Mouse (Mus musculus) Patski (cell line): ENCODE results near the gene Asic2. TPM values are rescaled to one million over a fixed set of nuclear protein-coding genes. Genes with fewer than 3 reads are reported as not detected.

Experiments
- ATAC-seq: fragments of 100-300 bp; one replicate; pipeline ENCODE4 v1.8.0; 2021
- CTCF ChIA-PET: fragments of 350-600 bp; sonication (Branson Sonifier 250); formaldehyde crosslinking; loops from one replicate; lab custom pipeline; 2022; ENCODE audit warnings: inconsistent platforms; lab: Charles Lee
- POLR2A ChIA-PET: fragments of 350-600 bp; sonication (Branson Sonifier 250); formaldehyde crosslinking; loops from one replicate; lab custom pipeline; 2022; ENCODE audit warnings: antibody characterized with exemption, inconsistent platforms; lab: Charles Lee
- DNase-seq: peaks from one replicate; pipeline ENCODE4 v3.0.0-alpha.2; 2011; ENCODE audit warnings: low read depth, low spot score
- H3K27me3 ChIP-seq: fragments of 371-371 bp; one replicate; pipeline ENCODE4 v1.5.1; 2021
- CTCF ChIP-seq: fragments of 100-300 bp; IDR thresholded peaks from one replicate; pipeline ENCODE4 v1.5.1; 2021
- in situ Hi-C: fragments of 300-500 bp; cut with MboI; formaldehyde crosslinking; loops from 3 replicates; pipeline ENCODE4 v1.11.1; 2018; ENCODE audit warnings: low pct_unique_long_range_greater_than_20kb, mixed read lengths
- polyA plus RNA-seq: library from polyadenylated mRNA; unstranded; gene quantifications from one replicate; pipeline ENCODE4 v1.2.3, GENCODE M21; 2021

Gene Asic2
- polyA plus RNA-seq, 1 experiment from 2014 or later: 0.04 TPM

DNA sequence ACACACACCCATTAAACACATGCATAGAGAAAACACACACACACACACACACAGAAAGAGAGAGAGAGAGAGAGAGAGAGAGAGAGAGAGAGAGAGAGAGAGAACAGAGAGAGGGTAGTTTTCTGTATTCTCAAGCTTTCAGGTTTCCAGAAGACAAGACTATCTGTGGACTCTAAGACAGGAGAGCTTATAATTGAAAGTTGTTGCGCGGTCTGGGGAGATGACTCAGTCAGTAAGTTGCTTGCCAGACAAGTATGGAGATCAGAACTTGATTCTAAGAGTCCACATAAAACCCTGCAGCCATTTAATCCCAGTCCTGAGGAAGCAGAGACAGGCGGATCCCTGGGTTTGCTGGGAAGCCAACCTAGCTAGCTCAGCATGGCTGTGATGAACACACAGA is 30.4 kb upstream of the Asic2 start:
- ATAC-seq: no peak
- in situ Hi-C loops: loop anchor here (5.0 kb wide), 2 partner anchors 49 to 179 kb away; partner anchors contain the start of gene Ccl7
- no peak for TF ChIP-seq CTCF
- no peak for DNase-seq
- CTCF ChIA-PET: interaction anchor here (0.6 to 8.2 kb wide), 5 partner anchors 32 to 178 kb away, joined by 3 to 156 read pairs (median 3); partner anchors contain the start of gene Ccl7
- POLR2A ChIA-PET: no interaction called here
- no peaks in the 10 kb centered on the region for H3K27me3 ChIP-seq

DNA sequence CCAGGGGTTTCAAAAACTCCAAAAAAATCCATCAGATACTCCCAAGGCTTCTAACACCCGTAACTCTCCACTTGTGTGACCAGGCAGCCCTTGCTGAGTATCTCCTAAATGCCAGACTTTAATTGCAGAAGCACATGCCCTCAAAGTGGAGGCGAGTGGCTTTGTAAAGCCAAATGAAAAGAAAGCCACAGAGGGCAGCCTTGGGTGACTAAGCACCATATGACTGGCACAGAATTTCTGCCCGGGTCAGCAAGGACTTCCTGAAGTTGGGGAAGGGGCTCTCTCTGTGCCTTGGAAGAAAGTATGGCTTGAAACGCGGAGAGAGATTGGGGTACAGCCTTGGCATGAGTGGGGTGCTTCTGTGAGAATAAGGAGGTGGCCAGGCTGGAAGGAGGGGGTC is 28.8 kb upstream of the Asic2 start:
- ATAC-seq (no peak), DNase-seq (no peak)
- TF ChIP-seq CTCF: no peak
- H3K27me3 ChIP-seq: no peaks in the 10 kb centered on the region
- in situ Hi-C loops: loop anchor here (5.0 kb wide), 2 partner anchors 50 to 180 kb away; partner anchors contain the start of gene Ccl7
- CTCF ChIA-PET: interaction anchor here (0.6 to 8.2 kb wide), 18 partner anchors 8 to 207 kb away, joined by 3 to 156 read pairs (median 4); partner anchors contain the start of genes Ccl2, Ccl7 and Gm17268
- POLR2A ChIA-PET: interaction anchor here (0.6 to 0.9 kb wide), 2 partner anchors 23 to 34 kb away, joined by 3 to 5 read pairs; no protein-coding TSS in a partner anchor

DNA sequence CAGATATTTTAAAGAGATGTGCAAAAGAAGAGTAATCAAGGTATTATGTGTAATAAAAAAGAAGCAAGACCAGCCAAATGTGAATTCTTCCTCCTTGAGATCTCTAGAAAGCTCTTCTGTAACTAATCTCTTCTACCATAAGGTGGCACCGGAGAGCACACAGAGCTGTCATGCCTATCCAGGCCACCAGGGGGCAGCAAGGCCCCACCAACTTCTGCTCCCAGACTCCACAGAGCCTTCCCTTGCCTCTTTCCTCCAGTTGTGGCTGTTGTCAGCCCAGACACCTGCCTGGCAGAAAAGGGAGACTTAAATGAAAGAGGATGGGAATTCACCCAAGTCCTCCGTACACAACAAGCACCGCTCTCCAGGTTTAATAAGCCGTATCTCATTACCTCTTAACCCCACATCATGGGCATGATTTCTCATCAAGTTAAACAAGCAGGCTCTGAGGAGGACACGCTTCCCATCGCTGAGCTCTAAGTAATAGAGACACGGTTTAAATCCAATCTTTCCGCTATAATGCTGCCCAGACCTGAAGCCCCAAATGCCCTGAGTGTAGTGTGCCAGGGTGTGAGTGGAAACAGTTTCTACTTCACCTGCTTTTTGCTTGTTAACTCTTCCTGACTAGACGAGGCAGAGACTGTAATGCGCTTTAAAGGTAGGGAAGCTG is 28.1 kb upstream of the Asic2 start:
- DNase-seq: no peak
- H3K27me3 ChIP-seq: no peaks in the 10 kb centered on the region
- peak; percentile 100 for TF ChIP-seq CTCF
- ATAC-seq: peak; percentile 49
- in situ Hi-C loops: loop anchor here (5.0 kb wide), 2 partner anchors 51 to 181 kb away; partner anchors contain the start of gene Ccl7
- POLR2A ChIA-PET: interaction anchor here (0.6 to 1.0 kb wide), 3 partner anchors 10 to 35 kb away, joined by 3 to 5 read pairs (median 3); no protein-coding TSS in a partner anchor
- CTCF ChIA-PET: interaction anchor here (0.6 to 8.2 kb wide), 27 partner anchors 9 to 208 kb away, joined by 3 to 156 read pairs (median 4); partner anchors contain the start of genes Ccl2, Ccl7 and Gm17268

DNA sequence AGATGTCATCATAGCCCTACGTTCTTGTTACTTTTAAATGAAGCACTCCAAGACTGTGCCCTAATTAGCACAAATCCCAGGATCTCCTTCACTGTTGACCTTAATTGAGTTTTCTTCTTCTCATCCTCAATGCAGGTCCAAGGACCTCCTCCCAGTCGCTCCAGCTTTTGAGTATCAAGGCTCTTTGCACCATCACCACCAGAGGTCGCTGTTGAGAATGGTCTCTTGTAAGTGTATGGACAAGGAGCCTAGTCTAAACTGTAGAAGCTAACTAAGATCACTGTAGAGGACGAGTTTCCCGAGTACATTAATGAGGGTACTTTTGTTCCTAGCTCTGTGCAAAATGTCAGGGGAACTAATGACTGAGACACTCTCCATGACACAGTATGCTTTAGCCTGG is 14.9 kb upstream of the Asic2 start:
- TF ChIP-seq CTCF: peak; percentile 76
- POLR2A ChIA-PET: no interaction called here
- peaks cover 3% of the 10 kb centered on the region for H3K27me3 ChIP-seq
- DNase-seq (no peak), ATAC-seq (no peak)
- in situ Hi-C loops: loop anchor here (10.0 kb wide), 1 partner anchor 348 kb away; no protein-coding TSS in a partner anchor
- CTCF ChIA-PET: interaction anchor here (0.8 to 5.7 kb wide), 9 partner anchors 12 to 198 kb away, joined by 3 to 54 read pairs (median 3); partner anchors contain the start of gene Ccl2

DNA sequence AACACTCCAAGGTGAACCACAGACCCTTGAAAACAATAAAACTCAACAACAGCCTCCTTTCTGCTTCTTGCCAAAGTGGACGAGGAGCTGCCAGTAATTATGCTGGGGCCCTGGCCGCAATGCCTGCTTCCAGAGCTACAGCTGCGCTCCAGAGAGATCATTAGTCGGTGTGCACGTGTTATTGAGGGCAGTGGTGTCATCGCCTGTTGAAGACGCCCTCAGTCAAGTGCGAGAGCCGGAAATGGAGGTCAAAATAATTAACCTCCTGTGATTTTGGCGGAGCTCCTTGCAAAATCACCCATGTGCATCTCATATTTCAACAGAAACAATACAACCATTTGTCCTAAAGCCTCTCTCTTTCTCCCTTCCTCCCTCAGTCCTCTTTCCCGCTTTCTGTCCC is 13.9 kb upstream of the Asic2 start:
- no peak for TF ChIP-seq CTCF
- peaks cover 4% of the 10 kb centered on the region for H3K27me3 ChIP-seq
- DNase-seq (no peak), ATAC-seq (no peak)
- POLR2A ChIA-PET: no interaction called here
- in situ Hi-C loops: loop anchor here (10.0 kb wide), 1 partner anchor 347 kb away; no protein-coding TSS in a partner anchor
- CTCF ChIA-PET: interaction anchor here (1.0 to 5.7 kb wide), 7 partner anchors 12 to 199 kb away, joined by 3 to 54 read pairs (median 4); partner anchors contain the start of gene Ccl2

DNA sequence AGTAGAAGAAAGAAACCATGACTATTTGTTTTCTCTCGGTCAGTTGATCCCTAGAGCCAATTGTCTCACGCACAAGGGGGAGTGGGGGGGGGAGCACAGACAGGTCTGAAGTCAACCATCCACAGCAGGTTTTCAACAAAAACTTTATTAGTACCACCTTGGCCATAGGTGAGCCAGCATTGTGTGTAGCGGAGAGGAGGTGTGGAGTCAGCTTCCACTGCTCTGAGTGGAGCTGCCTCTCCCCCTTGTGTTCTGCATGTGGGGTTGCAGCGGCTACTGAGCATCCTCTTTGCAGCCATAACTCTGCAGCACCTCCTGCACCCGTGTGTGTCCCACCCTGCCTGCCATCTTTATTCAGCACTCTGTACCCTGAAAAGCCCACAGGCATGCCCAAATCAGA is 6.3 kb upstream of the Asic2 start:
- in situ Hi-C loops: no loop called here
- TF ChIP-seq CTCF: no peak
- no peak for ATAC-seq
- DNase-seq: no peak
- POLR2A ChIA-PET: interaction anchor here (0.7 kb wide), 1 partner anchor 11 kb away, joined by 3 read pairs; no protein-coding TSS in a partner anchor
- CTCF ChIA-PET: interaction anchor here (1.0 to 2.3 kb wide), 2 partner anchors 22 to 203 kb away, joined by 3 to 7 read pairs; no protein-coding TSS in a partner anchor
- peaks cover 41% of the 10 kb centered on the region for H3K27me3 ChIP-seq

DNA sequence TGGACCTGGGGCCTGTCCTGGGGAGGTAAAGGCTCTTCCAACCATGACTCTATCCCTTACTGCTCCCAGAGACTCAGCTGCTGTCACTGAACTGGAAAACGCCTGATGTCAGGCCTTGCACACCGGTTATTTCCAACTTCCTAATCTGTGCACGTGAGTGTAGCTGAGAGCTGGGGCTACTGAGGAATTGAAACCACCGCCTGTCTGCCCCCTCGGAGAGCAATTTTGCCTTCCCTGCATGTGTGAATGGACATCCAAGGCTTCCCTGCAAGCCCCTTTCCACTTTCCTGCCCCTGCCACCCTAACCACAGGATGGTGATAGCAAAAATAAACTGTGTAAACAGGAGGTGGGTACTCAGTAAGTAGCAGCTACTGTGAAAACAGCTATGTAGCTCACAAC is 5.4 kb upstream of the Asic2 start:
- DNase-seq (no peak), ATAC-seq (no peak)
- ChIA-PET POLR2A (no interaction called here), CTCF (interaction anchor here (2.3 kb wide), 1 partner anchor 204 kb away, joined by 7 read pairs; no protein-coding TSS in a partner anchor)
- H3K27me3 ChIP-seq: peaks cover 46% of the 10 kb centered on the region
- no peak for TF ChIP-seq CTCF
- in situ Hi-C loops: no loop called here

DNA sequence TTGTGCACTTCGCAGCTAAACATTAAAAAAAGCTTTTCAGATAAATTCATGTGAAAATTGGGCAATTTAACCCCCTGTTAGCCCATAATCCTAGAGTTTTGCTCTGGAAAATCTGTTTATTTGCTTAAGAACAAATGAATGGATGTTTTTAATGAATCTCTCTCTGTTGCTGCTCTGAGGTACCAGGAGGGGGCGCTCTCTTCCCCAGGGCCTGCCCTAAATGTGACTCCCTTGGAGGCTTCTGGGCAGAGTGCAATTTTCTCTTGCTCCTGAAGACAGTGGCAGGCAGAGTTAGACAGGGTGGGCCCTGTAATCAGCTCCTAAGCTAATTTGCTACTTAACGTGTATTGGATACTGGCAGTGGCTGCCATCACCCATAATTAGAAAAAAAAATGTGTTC is 3.8 kb upstream of the Asic2 start:
- in situ Hi-C loops: no loop called here
- peaks cover 57% of the 10 kb centered on the region for H3K27me3 ChIP-seq
- DNase-seq (no peak), ATAC-seq (no peak)
- peak; percentile 71 for TF ChIP-seq CTCF
- POLR2A ChIA-PET: no interaction called here
- CTCF ChIA-PET: interaction anchor here (1.0 kb wide), 1 partner anchor 15 kb away, joined by 3 read pairs; no protein-coding TSS in a partner anchor

DNA sequence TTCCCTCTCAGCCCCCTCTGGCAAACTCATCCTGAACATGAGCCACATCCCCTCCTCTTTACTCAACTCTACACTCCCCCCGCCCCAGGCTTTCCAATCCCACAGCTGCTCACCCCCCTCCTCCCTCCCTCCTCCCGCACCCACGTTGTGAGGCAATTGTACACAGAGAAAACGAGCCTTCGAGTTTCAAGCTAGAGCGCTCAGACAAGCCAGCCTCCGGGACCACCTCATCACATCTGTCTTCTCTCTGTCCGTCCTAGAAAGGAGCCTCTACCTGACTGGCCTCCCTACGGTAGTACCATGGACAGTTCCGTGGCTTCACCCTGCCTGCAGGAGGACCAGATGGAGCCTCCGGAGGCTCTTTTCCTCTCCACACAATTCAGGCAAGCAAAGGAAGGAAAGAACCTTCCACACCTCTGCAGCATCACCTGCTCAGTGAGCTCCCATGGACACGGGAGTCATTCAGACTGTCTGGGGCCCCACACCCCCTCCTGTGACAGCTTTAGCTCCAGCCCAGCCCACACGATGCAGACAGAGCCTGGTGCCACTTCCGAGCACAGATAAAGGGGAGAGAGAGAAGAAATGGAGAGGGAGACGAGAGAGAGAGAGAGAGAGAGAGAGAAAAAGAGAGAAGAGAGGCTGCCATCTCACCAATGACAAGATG is 1.5 kb downstream of the Asic2 start:
- ChIA-PET POLR2A (no interaction called here), CTCF (no interaction called here)
- DNase-seq (no peak), ATAC-seq (no peak)
- peaks cover 62% of the 10 kb centered on the region for H3K27me3 ChIP-seq
- TF ChIP-seq CTCF: no peak
- in situ Hi-C loops: no loop called here
